Comparison of ENCODE assay signal across 8 mouse cellular contexts in genomic region chr15:31531446-31532330, GRCm38 (mm10). TPM values are rescaled to one million over a fixed set of nuclear protein-coding genes. Genes with fewer than 3 reads are reported as not detected.
DNase-seq lines count a peak whose midpoint lies in the region; ATAC-seq and TF ChIP-seq lines count a peak whose summit lies in the region.

No protein-coding gene starts in this region.

- 18% methylated on average over 16 of the region's 16 CpGs for WGBS in heart, embryonic 13.5 days
- 26% methylated on average over 16 of the region's 16 CpGs for WGBS in forebrain, embryonic 12.5 days
- 19% methylated on average over 16 of the region's 16 CpGs for whole genome bisulfite sequencing in liver, adult 2 months
- WGBS in small intestine, adult 2 months = 6% methylated on average over 16 of the region's 16 CpGs

- no peaks in the 10 kb centered on the region; the same call in 1 of the 2 replicates for H3K27me3 ChIP-seq in heart, embryonic 13.5 days (replicated peaks)
- H3K27me3 ChIP-seq in ES-Bruce4 (ENCODE audit: control insufficient read depth, insufficient read depth, low read length, poor library complexity, severe bottlenecking) = no peaks in the 10 kb centered on the region
- H3K27me3 ChIP-seq in forebrain, embryonic 12.5 days = no peaks in the 10 kb centered on the region
- H3K27me3 ChIP-seq in liver, adult 2 months (ENCODE audit: control insufficient read depth, insufficient read depth, low read length) = no peaks in the 10 kb centered on the region
- no peaks in the 10 kb centered on the region for H3K27me3 ChIP-seq in small intestine, adult 2 months (ENCODE audit: control insufficient read depth, insufficient read depth, low read length)

- H3K79me2 ChIP-seq in liver, adult 2 months (ENCODE audit: control insufficient read depth, insufficient read depth, low read length) = peaks cover 22% of the 10 kb centered on the region; the same call in 1 of the 2 replicates

- TF ChIP-seq POLR2A in ES-Bruce4 (IDR thresholded peaks at IDR 0.05; ENCODE audit: insufficient read depth, low read length) = peak; percentile 2
- TF ChIP-seq POLR2A in liver, adult 2 months (IDR thresholded peaks at IDR 0.05; ENCODE audit: extremely low read depth, insufficient read depth, low read length) = no peak
- no peak for TF ChIP-seq POLR2A in small intestine, adult 2 months (IDR thresholded peaks at IDR 0.05; ENCODE audit: low read depth, low read length)

- intact Hi-C loops in heart, postnatal 14 days (cut with DNase I) = loop anchor here (5.0 kb wide), 2 partner anchors 41 to 56 kb away; no protein-coding TSS in a partner anchor

- H3K27ac ChIP-seq in heart, embryonic 13.5 days (replicated peaks) = peak overlapping the region; percentile 99
- peak overlapping the region; percentile 99 for H3K27ac ChIP-seq in ES-Bruce4 (ENCODE audit: insufficient read depth, low read length)
- H3K27ac ChIP-seq in forebrain, embryonic 12.5 days = peak overlapping the region; percentile 99
- H3K27ac ChIP-seq in liver, adult 2 months (replicated peaks; ENCODE audit: insufficient read depth, low read depth, low read length) = peak overlapping the region; percentile 79
- H3K27ac ChIP-seq in small intestine, adult 2 months (ENCODE audit: insufficient read depth, low read depth, low read length) = peak overlapping the region; percentile 60

- peaks cover 38% of the 10 kb centered on the region for H3K4me1 ChIP-seq in heart, embryonic 13.5 days
- H3K4me1 ChIP-seq in ES-Bruce4 (ENCODE audit: control insufficient read depth, insufficient read depth, low read length) = peaks cover 6% of the 10 kb centered on the region
- H3K4me1 ChIP-seq in forebrain, embryonic 12.5 days = peaks cover 31% of the 10 kb centered on the region
- peaks cover 15% of the 10 kb centered on the region for H3K4me1 ChIP-seq in liver, adult 2 months (ENCODE audit: control insufficient read depth, insufficient read depth, low read length)
- H3K4me1 ChIP-seq in small intestine, adult 2 months (ENCODE audit: control insufficient read depth, insufficient read depth, insufficient read length, low read length) = 0 out of 2 replicates have a peak, but pooled peaks cover 3% of the 10 kb centered on the region

- TF ChIP-seq EP300 in ES-Bruce4 (IDR thresholded peaks at IDR 0.05; ENCODE audit: insufficient read depth, low read depth, low read length) = no peak

- no peaks in the 10 kb centered on the region for H3K9me3 ChIP-seq in heart, embryonic 13.5 days
- no peaks in the 10 kb centered on the region for H3K9me3 ChIP-seq in ES-Bruce4 (replicated peaks; ENCODE audit: control insufficient read depth, insufficient read depth, low read length, poor library complexity, severe bottlenecking)
- peaks cover 2% of the 10 kb centered on the region; the same call in 1 of the 2 replicates for H3K9me3 ChIP-seq in forebrain, embryonic 12.5 days

- H3K9ac ChIP-seq in heart, embryonic 13.5 days = peak overlapping the region; percentile 98
- peak overlapping the region; percentile 98 for H3K9ac ChIP-seq in ES-Bruce4 (ENCODE audit: low read depth, poor library complexity, severe bottlenecking)
- peak overlapping the region; percentile 73 for H3K9ac ChIP-seq in forebrain, embryonic 12.5 days
- H3K9ac ChIP-seq in liver, adult 2 months (ENCODE audit: low read depth, low read length) = peak overlapping the region; percentile 88

- ATAC-seq in heart, embryonic 13.5 days (ENCODE audit: extremely low read depth, insufficient number of reproducible peaks, low FRiP score, low TSS enrichment) = no peak
- ATAC-seq in forebrain, embryonic 12.5 days (ENCODE audit: low FRiP score) = no peak

- no peak for TF ChIP-seq CTCF in ES-Bruce4 (IDR thresholded peaks at IDR 0.05; ENCODE audit: low read depth, low read length)
- TF ChIP-seq CTCF in liver, adult 2 months (IDR thresholded peaks at IDR 0.05; ENCODE audit: low read depth, low read length) = no peak
- no peak for TF ChIP-seq CTCF in small intestine, adult 2 months (IDR thresholded peaks at IDR 0.05; ENCODE audit: extremely low read depth, insufficient read length, insufficient replicate concordance, low read depth, low read length)

- H3K4me2 ChIP-seq in heart, embryonic 13.5 days = peak overlapping the region; percentile 81
- peak overlapping the region; percentile 62 for H3K4me2 ChIP-seq in forebrain, embryonic 12.5 days

- peak overlapping the region; percentile 95 for H3K4me3 ChIP-seq in heart, embryonic 13.5 days
- H3K4me3 ChIP-seq in ES-Bruce4 (ENCODE audit: low read depth, low read length) = peak overlapping the region; percentile 79
- H3K4me3 ChIP-seq in forebrain, embryonic 12.5 days (replicated peaks) = peak overlapping the region; percentile 87
- peak overlapping the region; percentile 99 for H3K4me3 ChIP-seq in liver, adult 2 months (ENCODE audit: insufficient read depth, low read depth, low read length)
- peak overlapping the region; percentile 97 for H3K4me3 ChIP-seq in small intestine, adult 2 months (ENCODE audit: low read depth, low read length)

- peaks cover 5% of the 10 kb centered on the region for H3K36me3 ChIP-seq in heart, embryonic 13.5 days
- no peaks in the 10 kb centered on the region for H3K36me3 ChIP-seq in ES-Bruce4 (ENCODE audit: control insufficient read depth, insufficient read depth, low read length, poor library complexity, severe bottlenecking)
- H3K36me3 ChIP-seq in forebrain, embryonic 12.5 days (replicated peaks) = no peaks in the 10 kb centered on the region
- H3K36me3 ChIP-seq in liver, adult 2 months (ENCODE audit: control insufficient read depth, insufficient read depth, low read length) = no peaks in the 10 kb centered on the region; the same call in 1 of the 2 replicates
- no peaks in the 10 kb centered on the region for H3K36me3 ChIP-seq in small intestine, adult 2 months (ENCODE audit: control insufficient read depth, insufficient read depth, low read length)

- no peak for DNase-seq in heart, postnatal 14 days
- DNase-seq in liver, adult 2 months (ENCODE audit: extremely low read depth, low read depth, low spot score) = peak; percentile 37
- DNase-seq in natural killer cell, adult 2 months (ENCODE audit: low spot score in 2 of 2) = no peak
- DNase-seq in adrenal gland, postnatal 14 days = no peak

RNA-seq across cellular contexts. Expression of gene March6, which starts 0.8 kb away (rescaled TPM):
- polyA plus RNA-seq in heart, embryonic 13.5 days (2015; fragmentation: Nextera tagmentation; extraction: Ambion mirVana) = 23.7 and 23.9 TPM in 2 replicates
- total RNA-seq in heart, postnatal 14 days (2021) = 100 to 1,000 TPM; 106 to 108 TPM
- polyA plus RNA-seq in ES-Bruce4 (2011; ENCODE audit: insufficient read depth, insufficient read length, low read depth, missing spikeins) = 54.0 and 58.9 TPM in 2 replicates
- polyA plus RNA-seq in forebrain, embryonic 12.5 days (2016; fragmentation: Nextera tagmentation; extraction: Ambion mirVana) = 79.0 and 84.5 TPM in 2 replicates
- total RNA-seq in liver, adult 2 months (2014; rRNA removed) = 77.0 and 79.8 TPM in 2 replicates
- polyA plus RNA-seq in liver, adult 2 months (2012; rRNA removed) = 22.6 and 27.5 TPM in 2 replicates
- 9.5 and 18.1 TPM in 2 replicates for polyA plus RNA-seq in small intestine, adult 2 months (2012; rRNA removed)
- total RNA-seq in adrenal gland, postnatal 14 days (2021) = 105 TPM in 2 replicates

RNA-seq across cellular contexts. Expression of gene Cmbl, which starts 33.5 kb away (rescaled TPM):
- 9.2 TPM in 2 replicates for polyA plus RNA-seq in heart, embryonic 13.5 days (2015; fragmentation: Nextera tagmentation; extraction: Ambion mirVana)
- total RNA-seq in heart, postnatal 14 days (2021) = 10 to 100 TPM; 25.6 to 26.5 TPM
- 1.3 TPM in 1 of 2 replicates, not detected in the other for polyA plus RNA-seq in ES-Bruce4 (2011; ENCODE audit: insufficient read depth, insufficient read length, low read depth, missing spikeins)
- 1.5 and 2.1 TPM in 2 replicates for polyA plus RNA-seq in forebrain, embryonic 12.5 days (2016; fragmentation: Nextera tagmentation; extraction: Ambion mirVana)
- 292 and 434 TPM in 2 replicates for total RNA-seq in liver, adult 2 months (2014; rRNA removed)
- 374 and 481 TPM in 2 replicates for polyA plus RNA-seq in liver, adult 2 months (2012; rRNA removed)
- 56.5 and 140 TPM in 2 replicates for polyA plus RNA-seq in small intestine, adult 2 months (2012; rRNA removed)
- total RNA-seq in adrenal gland, postnatal 14 days (2021) = 73.9 and 91.6 TPM in 2 replicates
